Mouse (Mus musculus): ENCODE measurements around the gene Atp6v0b. TPM values are rescaled to one million over a fixed set of nuclear protein-coding genes. Genes with fewer than 3 reads are reported as not detected.
A peak's percentile ranks its signal among the peaks of the same experiment; 100 is the strongest.

The Atp6v0b gene
- polyA plus RNA-seq, 1 experiment from 2014 or later, result 224 TPM

GRCm38 (mm10) chr4:117871787-117872186 lies 15.3 kb downstream of the Atp6v0b start:
- H3K9me3 ChIP-seq (replicated peaks; ENCODE audit: control insufficient read depth, low read length), result no peaks in the 10 kb centered on the region
- H3K9ac ChIP-seq (ENCODE audit: low read length), result no peak overlapping the region
- H3K36me3 ChIP-seq (ENCODE audit: control insufficient read depth, insufficient read depth, low read length), result peaks cover 4% of the 10 kb centered on the region; the same call in 1 of the 2 replicates
- no peak overlapping the region for H3K27ac ChIP-seq (ENCODE audit: low read length)
- no peak for ATAC-seq (ENCODE audit: insufficient read depth, low FRiP score)
- H3K27me3 ChIP-seq (ENCODE audit: control insufficient read depth, insufficient read depth, low read length), result no peaks in the 10 kb centered on the region
- 52% methylated on average over 7 of the region's 7 CpGs for WGBS
- H3K4me3 ChIP-seq (replicated peaks; ENCODE audit: low read length), result no peak overlapping the region
- peaks cover 7% of the 10 kb centered on the region for H3K4me1 ChIP-seq (ENCODE audit: control insufficient read depth, insufficient read depth, low read length)
- H3K4me2 ChIP-seq (ENCODE audit: low read depth, low read length), result no peak overlapping the region

GRCm38 (mm10) chr4:117870437-117870836 lies 16.7 kb downstream of the Atp6v0b start:
- H3K27me3 ChIP-seq (ENCODE audit: control insufficient read depth, insufficient read depth, low read length), result no peaks in the 10 kb centered on the region
- no peak overlapping the region for H3K4me2 ChIP-seq (ENCODE audit: low read depth, low read length)
- H3K36me3 ChIP-seq (ENCODE audit: control insufficient read depth, insufficient read depth, low read length), result no peaks in the 10 kb centered on the region
- no peak overlapping the region for H3K4me3 ChIP-seq (replicated peaks; ENCODE audit: low read length)
- 50% methylated on average over 1 of the region's 1 CpGs for WGBS
- H3K27ac ChIP-seq (ENCODE audit: low read length), result no peak overlapping the region
- no peak overlapping the region for H3K9ac ChIP-seq (ENCODE audit: low read length)
- no peaks in the 10 kb centered on the region for H3K9me3 ChIP-seq (replicated peaks; ENCODE audit: control insufficient read depth, low read length)
- no peak for ATAC-seq (ENCODE audit: insufficient read depth, low FRiP score)
- H3K4me1 ChIP-seq (ENCODE audit: control insufficient read depth, insufficient read depth, low read length), result peaks cover 16% of the 10 kb centered on the region

- no peak overlapping the region for H3K4me2 ChIP-seq (ENCODE audit: low read depth, low read length)
- WGBS, result 71% methylated on average over 9 of the region's 9 CpGs
Observed at GRCm38 (mm10) chr4:117869317-117869716, 17.8 kb downstream of the Atp6v0b start.

GRCm38 (mm10) chr4:117867823-117868222 lies 19.3 kb downstream of the Atp6v0b start:
- WGBS, result 19% methylated on average over 24 of the region's 24 CpGs
- Histone ChIP-seq H3K9ac (ENCODE audit: low read length) (no peak overlapping the region), H3K4me2 (ENCODE audit: low read depth, low read length) (no peak overlapping the region)

More at GRCm38 (mm10) chr4:117869317-117869716, 17.8 kb downstream of the Atp6v0b start:
- Histone ChIP-seq H3K4me1 (ENCODE audit: control insufficient read depth, insufficient read depth, low read length) (peaks cover 16% of the 10 kb centered on the region), H3K27me3 (ENCODE audit: control insufficient read depth, insufficient read depth, low read length) (no peaks in the 10 kb centered on the region), H3K4me3 (replicated peaks; ENCODE audit: low read length) (no peak overlapping the region), H3K9me3 (replicated peaks; ENCODE audit: control insufficient read depth, low read length) (no peaks in the 10 kb centered on the region), H3K9ac (ENCODE audit: low read length) (no peak overlapping the region), H3K36me3 (ENCODE audit: control insufficient read depth, insufficient read depth, low read length) (no peaks in the 10 kb centered on the region), H3K27ac (ENCODE audit: low read length) (no peak overlapping the region)
- no peak for ATAC-seq (ENCODE audit: insufficient read depth, low FRiP score)

GRCm38 (mm10) chr4:117867000-117867399 lies 20.1 kb downstream of the Atp6v0b start:
- H3K4me1 ChIP-seq (ENCODE audit: control insufficient read depth, insufficient read depth, low read length), result peaks cover 9% of the 10 kb centered on the region; the same call in 1 of the 2 replicates
- no peak overlapping the region for H3K4me2 ChIP-seq (ENCODE audit: low read depth, low read length)
- H3K9me3 ChIP-seq (replicated peaks; ENCODE audit: control insufficient read depth, low read length), result no peaks in the 10 kb centered on the region
- H3K36me3 ChIP-seq (ENCODE audit: control insufficient read depth, insufficient read depth, low read length), result no peaks in the 10 kb centered on the region
- no peak overlapping the region for H3K4me3 ChIP-seq (replicated peaks; ENCODE audit: low read length)
- no peaks in the 10 kb centered on the region for H3K27me3 ChIP-seq (ENCODE audit: control insufficient read depth, insufficient read depth, low read length)
- H3K9ac ChIP-seq (ENCODE audit: low read length), result no peak overlapping the region
- H3K27ac ChIP-seq (ENCODE audit: low read length), result no peak overlapping the region
- no peak for ATAC-seq (ENCODE audit: insufficient read depth, low FRiP score)
- 64% methylated on average over 6 of the region's 6 CpGs for WGBS

More at GRCm38 (mm10) chr4:117867823-117868222, 19.3 kb downstream of the Atp6v0b start:
- peaks cover 16% of the 10 kb centered on the region for H3K4me1 ChIP-seq (ENCODE audit: control insufficient read depth, insufficient read depth, low read length)
- H3K27me3 ChIP-seq (ENCODE audit: control insufficient read depth, insufficient read depth, low read length), result no peaks in the 10 kb centered on the region
- H3K36me3 ChIP-seq (ENCODE audit: control insufficient read depth, insufficient read depth, low read length), result no peaks in the 10 kb centered on the region
- H3K9me3 ChIP-seq (replicated peaks; ENCODE audit: control insufficient read depth, low read length), result no peaks in the 10 kb centered on the region
- 0 out of 2 replicates have a peak, but pooled peaks have one; percentile 5 for ATAC-seq (ENCODE audit: insufficient read depth, low FRiP score)
- H3K27ac ChIP-seq (ENCODE audit: low read length), result no peak overlapping the region
- H3K4me3 ChIP-seq (replicated peaks; ENCODE audit: low read length), result no peak overlapping the region

GRCm38 (mm10) chr4:117866083-117866482 lies 21.1 kb downstream of the Atp6v0b start:
- Histone ChIP-seq H3K27me3 (ENCODE audit: control insufficient read depth, insufficient read depth, low read length) (no peaks in the 10 kb centered on the region), H3K9ac (ENCODE audit: low read length) (no peak overlapping the region), H3K4me2 (ENCODE audit: low read depth, low read length) (no peak overlapping the region), H3K9me3 (replicated peaks; ENCODE audit: control insufficient read depth, low read length) (no peaks in the 10 kb centered on the region), H3K4me1 (ENCODE audit: control insufficient read depth, insufficient read depth, low read length) (peaks cover 9% of the 10 kb centered on the region; the same call in 1 of the 2 replicates), H3K4me3 (replicated peaks; ENCODE audit: low read length) (no peak overlapping the region), H3K36me3 (ENCODE audit: control insufficient read depth, insufficient read depth, low read length) (no peaks in the 10 kb centered on the region), H3K27ac (ENCODE audit: low read length) (no peak overlapping the region)
- peak; percentile 32; the same call in 1 of the 2 replicates for ATAC-seq (ENCODE audit: insufficient read depth, low FRiP score)
- 43% methylated on average over 9 of the region's 9 CpGs for WGBS

- 49% methylated on average over 4 of the region's 4 CpGs for WGBS
- no peak overlapping the region for H3K4me3 ChIP-seq (replicated peaks; ENCODE audit: low read length)
- H3K36me3 ChIP-seq (ENCODE audit: control insufficient read depth, insufficient read depth, low read length), result no peaks in the 10 kb centered on the region
- H3K9ac ChIP-seq (ENCODE audit: low read length), result no peak overlapping the region
- H3K27ac ChIP-seq (ENCODE audit: low read length), result no peak overlapping the region
- no peaks in the 10 kb centered on the region for H3K9me3 ChIP-seq (replicated peaks; ENCODE audit: control insufficient read depth, low read length)
- H3K4me1 ChIP-seq (ENCODE audit: control insufficient read depth, insufficient read depth, low read length), result peaks cover 9% of the 10 kb centered on the region; the same call in 1 of the 2 replicates
- ATAC-seq (ENCODE audit: insufficient read depth, low FRiP score), result no peak
- no peak overlapping the region for H3K4me2 ChIP-seq (ENCODE audit: low read depth, low read length)
- no peaks in the 10 kb centered on the region for H3K27me3 ChIP-seq (ENCODE audit: control insufficient read depth, insufficient read depth, low read length)
Observed at GRCm38 (mm10) chr4:117862823-117863222, 24.3 kb downstream of the Atp6v0b start.

- 76% methylated on average over 9 of the region's 9 CpGs for WGBS
- Histone ChIP-seq H3K9ac (ENCODE audit: low read length) (no peak overlapping the region), H3K36me3 (ENCODE audit: control insufficient read depth, insufficient read depth, low read length) (no peaks in the 10 kb centered on the region; the same call in 1 of the 2 replicates), H3K4me2 (ENCODE audit: low read depth, low read length) (no peak overlapping the region), H3K9me3 (replicated peaks; ENCODE audit: control insufficient read depth, low read length) (no peaks in the 10 kb centered on the region), H3K27me3 (ENCODE audit: control insufficient read depth, insufficient read depth, low read length) (no peaks in the 10 kb centered on the region), H3K4me3 (replicated peaks; ENCODE audit: low read length) (no peak overlapping the region), H3K27ac (ENCODE audit: low read length) (no peak overlapping the region), H3K4me1 (ENCODE audit: control insufficient read depth, insufficient read depth, low read length) (no peaks in the 10 kb centered on the region)
- ATAC-seq (ENCODE audit: insufficient read depth, low FRiP score), result no peak
Observed at GRCm38 (mm10) chr4:117860570-117860969, 26.6 kb downstream of the Atp6v0b start.

- H3K4me2 ChIP-seq (ENCODE audit: low read depth, low read length), result no peak overlapping the region
- H3K27ac ChIP-seq (ENCODE audit: low read length), result no peak overlapping the region
- WGBS, result 79% methylated on average over 3 of the region's 3 CpGs
- H3K27me3 ChIP-seq (ENCODE audit: control insufficient read depth, insufficient read depth, low read length), result no peaks in the 10 kb centered on the region
- no peak overlapping the region for H3K9ac ChIP-seq (ENCODE audit: low read length)
- no peaks in the 10 kb centered on the region; the same call in 1 of the 2 replicates for H3K36me3 ChIP-seq (ENCODE audit: control insufficient read depth, insufficient read depth, low read length)
- H3K4me3 ChIP-seq (replicated peaks; ENCODE audit: low read length), result no peak overlapping the region
- H3K4me1 ChIP-seq (ENCODE audit: control insufficient read depth, insufficient read depth, low read length), result no peaks in the 10 kb centered on the region
- ATAC-seq (ENCODE audit: insufficient read depth, low FRiP score), result peak; percentile 6; the same call in 1 of the 2 replicates
- no peaks in the 10 kb centered on the region for H3K9me3 ChIP-seq (replicated peaks; ENCODE audit: control insufficient read depth, low read length)
Observed at GRCm38 (mm10) chr4:117858794-117859193, 28.3 kb downstream of the Atp6v0b start.

All from stomach, embryonic 16.5 days (tissue).